Mouse (Mus musculus): ENCODE measurements around the gene Gfer. TPM values are rescaled to one million over a fixed set of nuclear protein-coding genes. Genes with fewer than 3 reads are reported as not detected.

Gfer gene
- total RNA-seq (2023), result 1 to 10 TPM; 7.9 to 9.0 TPM

GRCm38 (mm10) chr17:24696011-24696697 lies at the start of gene Gfer, which contains the start of gene Noxo1:
Gene Gfer (minus strand): TSS chr17:24696156.
Gene Noxo1 (plus strand): TSS chr17:24696234.

GRCm38 (mm10) chr17:24736330-24737051 lies 40.5 kb upstream of the Gfer start, which contains the start of gene Msrb1:
Gene Msrb1 (plus strand): TSS chr17:24736642.

GRCm38 (mm10) chr17:24727618-24728017 lies 31.7 kb upstream of the Gfer start, which contains the start of gene Rpl3l:
Gene Rpl3l (plus strand): TSS chr17:24727820.

GRCm38 (mm10) chr17:24724184-24724583 lies 28.2 kb upstream of the Gfer start, which contains the start of gene Ndufb10:
Gene Ndufb10 (minus strand): TSS chr17:24724478.

GRCm38 (mm10) chr17:24717943-24718342 lies 22.0 kb upstream of the Gfer start, which contains the start of the genes Rnf151 and Rps2:
Gene Rnf151 (minus strand): TSS chr17:24718063.
Gene Rps2 (plus strand): TSS chr17:24718116.

GRCm38 (mm10) chr17:24706982-24707800 lies 11.2 kb upstream of the Gfer start, which contains the start of gene Tbl3:
Gene Tbl3 (minus strand): TSS chr17:24707660.

GRCm38 (mm10) chr17:24689251-24690081 lies 6.5 kb downstream of the Gfer start, which contains the start of gene Syngr3:
Gene Syngr3 (minus strand): TSS chr17:24689955.

GRCm38 (mm10) chr17:24669545-24670245 lies 26.3 kb downstream of the Gfer start, which contains the start of gene Zfp598:
Gene Zfp598 (plus strand): TSS chr17:24669687.

GRCm38 (mm10) chr17:24658017-24658758 lies 37.8 kb downstream of the Gfer start, which contains the start of gene Npw:
Gene Npw (minus strand): TSS chr17:24658457.

GRCm38 (mm10) chr17:24650070-24650616 lies 45.8 kb downstream of the Gfer start, which contains the start of gene Slc9a3r2:
Gene Slc9a3r2 (minus strand): TSS chr17:24650327.

Other genes starting within 250 kb of the Gfer start
- gene E4f1, start 225.8 kb downstream of the Gfer start, total RNA-seq (2023), result 10 to 100 TPM; 35.8 to 38.2 TPM
- gene Pgp, start 225.8 kb downstream of the Gfer start, total RNA-seq (2023), result 10 to 100 TPM; 29.7 to 33.2 TPM
- under 1 TPM in 1 of 2 experiments, not detected in 1; 0.35 TPM for gene Bricd5, start 222.3 kb downstream of the Gfer start, total RNA-seq (2023)
- 10 to 100 TPM; 46.7 to 47.8 TPM for gene Mlst8, start 217.1 kb downstream of the Gfer start, total RNA-seq (2023)
- not detected for gene Caskin1, start 207.6 kb downstream of the Gfer start, total RNA-seq (2023)
- gene Traf7, start 168.2 kb downstream of the Gfer start, total RNA-seq (2023), result 100 to 1,000 TPM; 130 to 144 TPM
- gene Rab26, start 161.9 kb downstream of the Gfer start, total RNA-seq (2023), result 1 to 10 TPM in 1 of 2 experiments, under 1 TPM in 1; 0.42 to 1.2 TPM
- 10 to 100 TPM; 18.7 TPM for gene Pkd1, start 146.3 kb downstream of the Gfer start, total RNA-seq (2023)
- gene Tsc2, start 63.5 kb downstream of the Gfer start, total RNA-seq (2023), result 10 to 100 TPM; 40.6 to 46.9 TPM
- 1 to 10 TPM; 1.0 to 3.5 TPM for gene Nthl1, start 63.5 kb downstream of the Gfer start, total RNA-seq (2023)
- 1 to 10 TPM; 2.0 to 2.9 TPM for gene Slc9a3r2, start 45.8 kb downstream of the Gfer start, total RNA-seq (2023)
- not detected for gene Npw, start 37.7 kb downstream of the Gfer start, total RNA-seq (2023)
- 10 to 100 TPM; 26.5 to 28.8 TPM for gene Zfp598, start 26.5 kb downstream of the Gfer start, total RNA-seq (2023)
- under 1 TPM in 1 of 2 experiments, not detected in 1; 0.20 TPM for gene Syngr3, start 6.2 kb downstream of the Gfer start, total RNA-seq (2023)
- 1 to 10 TPM; 1.8 to 2.2 TPM for gene Noxo1, start 78 bp upstream of the Gfer start, total RNA-seq (2023)
- 10 to 100 TPM; 12.1 to 16.7 TPM for gene Tbl3, start 11.5 kb upstream of the Gfer start, total RNA-seq (2023)
- not detected for gene Rnf151, start 21.9 kb upstream of the Gfer start, total RNA-seq (2023)
- 100 to 1,000 TPM; 644 to 709 TPM for gene Rps2, start 22.0 kb upstream of the Gfer start, total RNA-seq (2023)
- gene Ndufb10, start 28.3 kb upstream of the Gfer start, total RNA-seq (2023), result 10 to 100 TPM; 71.6 to 74.1 TPM
- gene Rpl3l, start 31.7 kb upstream of the Gfer start, total RNA-seq (2023), result 1 to 10 TPM; 1.0 to 1.2 TPM
- 1,000 to 10,000 TPM; 1,053 to 1,152 TPM for gene Msrb1, start 40.5 kb upstream of the Gfer start, total RNA-seq (2023)
- under 1 TPM in 1 of 2 experiments, not detected in 1; 0.66 TPM for gene Hs3st6, start 56.8 kb upstream of the Gfer start, total RNA-seq (2023)
- gene Meiob, start 108.1 kb upstream of the Gfer start, total RNA-seq (2023), result not detected
- 10 to 100 TPM; 49.6 to 49.7 TPM for gene Hagh, start 144.0 kb upstream of the Gfer start, total RNA-seq (2023)
- 1 to 10 TPM; 5.1 to 6.5 TPM for gene Fahd1, start 154.2 kb upstream of the Gfer start, total RNA-seq (2023)
- gene Igfals, start 169.8 kb upstream of the Gfer start, total RNA-seq (2023), result under 1 TPM; 0.15 to 0.42 TPM
- gene Nubp2, start 190.2 kb upstream of the Gfer start, total RNA-seq (2023), result 10 to 100 TPM; 36.0 to 39.5 TPM
- 10 to 100 TPM; 20.6 to 24.6 TPM for gene Spsb3, start 190.5 kb upstream of the Gfer start, total RNA-seq (2023)
- 10 to 100 TPM; 11.7 to 16.5 TPM for gene Eme2, start 198.9 kb upstream of the Gfer start, total RNA-seq (2023)
- gene Mrps34, start 199.0 kb upstream of the Gfer start, total RNA-seq (2023), result 10 to 100 TPM; 14.6 to 18.9 TPM
- 10 to 100 TPM; 15.6 to 23.0 TPM for gene Nme3, start 200.3 kb upstream of the Gfer start, total RNA-seq (2023)
- 10 to 100 TPM; 61.9 to 68.8 TPM for gene Mapk8ip3, start 240.8 kb upstream of the Gfer start, total RNA-seq (2023)